Mouse (Mus musculus) CH12.LX (cell line): ENCODE data around the gene Bok. TPM values are rescaled to one million over a fixed set of nuclear protein-coding genes. Genes with fewer than 3 reads are reported as not detected.

Experiments
- DNase-seq: peaks from one replicate; pipeline ENCODE4 v3.0.0-alpha.2; 2013; ENCODE audit errors: extremely low read depth
- H3K27ac ChIP-seq: 2 replicates; pipeline ENCODE4 v1.5.1; 2012; ENCODE audit warnings: low read depth, mild to moderate bottlenecking, control low read depth, moderate library complexity; ENCODE audit not compliant: insufficient read depth
- H3K27me3 ChIP-seq: replicated peaks from 2 replicates; pipeline ENCODE3; 2012; ENCODE audit warnings: inconsistent platforms
- H3K36me3 ChIP-seq, 2 experiments: replicated peaks in 1 of 2; 2 replicates each; pipeline versions ENCODE3 to v1.6.1; 2012; ENCODE audit warnings: inconsistent platforms in 1 of 2, low read length in 1 of 2, mild to moderate bottlenecking in 1 of 2, mixed read lengths in 1 of 2, moderate library complexity in 1 of 2; ENCODE audit not compliant: control insufficient read depth in 1 of 2, insufficient read depth in 1 of 2
- H3K4me1 ChIP-seq, 2 experiments: 2 replicates each; pipeline ENCODE4 v1.6.1; 2012; ENCODE audit warnings: inconsistent platforms in 1 of 2, moderate library complexity in 1 of 2; ENCODE audit not compliant: insufficient read depth in 2 of 2, control insufficient read depth in 1 of 2
- H3K4me2 ChIP-seq: 2 replicates; pipeline ENCODE4 v1.6.1; 2012; ENCODE audit warnings: low read depth, mild to moderate bottlenecking, control low read depth; ENCODE audit not compliant: poor library complexity, insufficient read depth, severe bottlenecking
- H3K4me3 ChIP-seq, 3 experiments: fragments of 150-350 bp in 1 of 3; sonication (generic) in 1 of 3; replicated peaks in 1 of 3; 2 replicates each; pipeline versions ENCODE3 to v1.5.1; 2011 to 2012; ENCODE audit warnings: low read depth in 2 of 3, low read length in 2 of 3, mild to moderate bottlenecking in 2 of 3, moderate library complexity in 2 of 3, control low read depth in 1 of 3, improper control_type of control experiment in 1 of 3, inconsistent platforms in 1 of 3, mixed read lengths in 1 of 3; ENCODE audit not compliant: poor library complexity in 1 of 3
- H3K79me2 ChIP-seq: replicated peaks from 2 replicates; pipeline ENCODE4 v1.6.1; 2012; ENCODE audit warnings: mild to moderate bottlenecking, moderate library complexity; ENCODE audit not compliant: control insufficient read depth, poor library complexity, insufficient read depth, severe bottlenecking; ENCODE audit errors: extremely low read depth
- H3K9ac ChIP-seq: 2 replicates; pipeline ENCODE4 v1.6.1; 2012; ENCODE audit warnings: low read depth, mild to moderate bottlenecking, control low read depth, moderate library complexity; ENCODE audit not compliant: insufficient read depth
- H3K9me3 ChIP-seq: replicated peaks from 2 replicates; pipeline ENCODE3; 2012; ENCODE audit warnings: low read length, inconsistent platforms, mixed read lengths
- BHLHE40 ChIP-seq: IDR thresholded peaks from 2 replicates; pipeline ENCODE4 v1.6.1; 2011; ENCODE audit warnings: mild to moderate bottlenecking, low read depth, low read length, improper control_type of control experiment
- E2F4 ChIP-seq: IDR thresholded peaks from 2 replicates; pipeline ENCODE4 v1.6.1; 2011; ENCODE audit warnings: low read depth, low read length, improper control_type of control experiment; ENCODE audit not compliant: insufficient replicate concordance
- ETS1 ChIP-seq: conservative IDR thresholded peaks from 2 replicates; pipeline ENCODE4 v1.6.1; 2012; ENCODE audit warnings: low read depth, mild to moderate bottlenecking, inconsistent platforms, low read length, improper control_type of control experiment, moderate library complexity
- IRF4 ChIP-seq: IDR thresholded peaks from 2 replicates; pipeline ENCODE4 v1.6.1; 2014; ENCODE audit warnings: low read depth, mild to moderate bottlenecking, inconsistent platforms, low read length, improper control_type of control experiment
- JUN ChIP-seq: IDR thresholded peaks from 2 replicates; pipeline ENCODE4 v1.6.1; 2011; ENCODE audit warnings: low read depth, mild to moderate bottlenecking, low read length, improper control_type of control experiment, moderate library complexity; ENCODE audit not compliant: insufficient read depth
- JUND ChIP-seq: conservative IDR thresholded peaks from 2 replicates; pipeline ENCODE4 v1.6.1; 2011; ENCODE audit warnings: low read depth, low read length, improper control_type of control experiment
- KAT2A ChIP-seq: IDR thresholded peaks from 2 replicates; pipeline ENCODE4 v1.6.1; 2012; ENCODE audit warnings: low read length, improper control_type of control experiment, inconsistent platforms; ENCODE audit not compliant: insufficient replicate concordance
- MAFK ChIP-seq: IDR thresholded peaks from 2 replicates; pipeline ENCODE4 v1.6.1; 2011; ENCODE audit warnings: low read length, improper control_type of control experiment; ENCODE audit not compliant: insufficient replicate concordance
- MAX ChIP-seq: IDR thresholded peaks from 2 replicates; pipeline ENCODE4 v1.6.1; 2011; ENCODE audit warnings: low read length, improper control_type of control experiment
- MEF2A ChIP-seq: IDR thresholded peaks from 2 replicates; pipeline ENCODE4 v1.6.1; 2014; ENCODE audit warnings: low read depth, mild to moderate bottlenecking, inconsistent platforms, low read length, improper control_type of control experiment, borderline replicate concordance
- MXI1 ChIP-seq: IDR thresholded peaks from 2 replicates; pipeline ENCODE4 v1.6.1; 2011; ENCODE audit warnings: mild to moderate bottlenecking, low read depth, low read length, improper control_type of control experiment
- MYC ChIP-seq: IDR thresholded peaks from 2 replicates; pipeline ENCODE4 v1.6.1; 2011; ENCODE audit warnings: low read depth, mild to moderate bottlenecking, improper control_type of control experiment, low read length
- NRF1 ChIP-seq: IDR thresholded peaks from 2 replicates; pipeline ENCODE4 v1.6.1; 2014; ENCODE audit warnings: low read depth, mild to moderate bottlenecking, inconsistent platforms, low read length, improper control_type of control experiment, moderate library complexity
- POLR2AphosphoS2 ChIP-seq: IDR thresholded peaks from 2 replicates; pipeline ENCODE4 v1.6.1; 2011; ENCODE audit warnings: low read depth, low read length, improper control_type of control experiment
- RCOR1 ChIP-seq: conservative IDR thresholded peaks from 2 replicates; pipeline ENCODE4 v1.6.1; 2012; ENCODE audit warnings: low read depth, mild to moderate bottlenecking, inconsistent platforms, low read length, improper control_type of control experiment
- SIN3A ChIP-seq: IDR thresholded peaks from 2 replicates; pipeline ENCODE4 v1.6.1; 2012; ENCODE audit warnings: low read length, improper control_type of control experiment, inconsistent platforms
- SMC3 ChIP-seq: IDR thresholded peaks from 2 replicates; pipeline ENCODE4 v1.6.1; 2011; ENCODE audit warnings: low read depth, low read length, improper control_type of control experiment
- TBP ChIP-seq: conservative IDR thresholded peaks from 2 replicates; pipeline ENCODE4 v1.6.1; 2011; ENCODE audit warnings: low read depth, low read length, improper control_type of control experiment
- TCF12 ChIP-seq: IDR thresholded peaks from 2 replicates; pipeline ENCODE4 v1.6.1; 2014; ENCODE audit warnings: low read depth, mild to moderate bottlenecking, inconsistent platforms, low read length, improper control_type of control experiment
- UBTF ChIP-seq: IDR thresholded peaks from 2 replicates; pipeline ENCODE4 v1.6.1; 2012; ENCODE audit warnings: low read depth, mild to moderate bottlenecking, inconsistent platforms, low read length, improper control_type of control experiment, moderate library complexity
- USF2 ChIP-seq: conservative IDR thresholded peaks from 2 replicates; pipeline ENCODE4 v1.6.1; 2011; ENCODE audit warnings: low read depth, low read length, improper control_type of control experiment
- ZC3H11A ChIP-seq: IDR thresholded peaks from 2 replicates; pipeline ENCODE4 v1.6.1; 2012; ENCODE audit warnings: low read depth, mild to moderate bottlenecking, inconsistent platforms, low read length, improper control_type of control experiment
- ZKSCAN1 ChIP-seq: IDR thresholded peaks from 2 replicates; pipeline ENCODE4 v1.6.1; 2012; ENCODE audit warnings: low read depth, inconsistent platforms, low read length, improper control_type of control experiment, borderline replicate concordance
- ZMIZ1 ChIP-seq: IDR thresholded peaks from 2 replicates; pipeline ENCODE4 v1.6.1; 2012; ENCODE audit warnings: low read depth, mild to moderate bottlenecking, inconsistent platforms, low read length, improper control_type of control experiment
- dilution Hi-C: fragments of 300-500 bp; cut with MboI; formaldehyde crosslinking; loops from 2 replicates; pipeline ENCODE4 v1.14.3; 2020; ENCODE audit warnings: low sequenced_read_pairs; ENCODE audit not compliant: extremely low pct_unique_long_range_greater_than_20kb, extremely low pct_ligation_motif_present
- in situ Hi-C: fragments of 300-500 bp; cut with MboI; formaldehyde crosslinking; loops from 3 replicates; pipeline ENCODE4 v1.14.3; 2019; ENCODE audit warnings: low sequenced_read_pairs, low pct_ligation_motif_present, low pct_unique_long_range_greater_than_20kb, mixed read lengths
- polyA plus RNA-seq: library from polyadenylated mRNA; unstranded; fragments of >175 nt; gene quantifications from 2 replicates; pipeline ENCODE4 v1.2.1, GENCODE M21; 2012; ENCODE audit warnings: low read depth; ENCODE audit not compliant: insufficient read length
- total RNA-seq, 2 experiments: library from RNA; depleted of rRNA; stranded (reverse); fragments of 300-350 nt in 1 of 2; fragments of >200 nt in 1 of 2; gene quantifications; 2 replicates each; pipeline ENCODE4 v1.2.3; 2012 to 2014

Gene Bok
- total and polyA plus RNA-seq, 3 experiments, result 0.08 TPM; not detected in 2

- DNase-seq, result no peak
Observed at GRCm38 (mm10) chr1:93649604-93650172, 35.8 kb upstream of the Bok start.

GRCm38 (mm10) chr1:93654275-93654674 lies 31.2 kb upstream of the Bok start:
- H3K27ac ChIP-seq, result no peak overlapping the region
- no peak overlapping the region for H3K4me3 ChIP-seq
- in situ Hi-C loops, result no loop called here
- dilution Hi-C loops, result no loop called here
- H3K4me2 ChIP-seq, result no peak overlapping the region
- no peak for TF ChIP-seq IRF4
- TF ChIP-seq TCF12, result no peak
- no peak for TF ChIP-seq RCOR1
- no peak for TF ChIP-seq E2F4
- no peak for TF ChIP-seq MYC
- TF ChIP-seq SMC3, result no peak
- no peak for TF ChIP-seq ZC3H11A
- TF ChIP-seq KAT2A, result no peak
- TF ChIP-seq JUN, result no peak
- TF ChIP-seq SIN3A, result no peak
- TF ChIP-seq NRF1, result no peak
- TF ChIP-seq MAX, result no peak
- TF ChIP-seq ETS1, result no peak
- TF ChIP-seq POLR2AphosphoS2, result no peak
- TF ChIP-seq MXI1, result no peak
- no peak for TF ChIP-seq BHLHE40
- no peaks in the 10 kb centered on the region for H3K36me3 ChIP-seq
- H3K9me3 ChIP-seq, result no peaks in the 10 kb centered on the region
- peaks cover 6% of the 10 kb centered on the region for H3K27me3 ChIP-seq
- H3K4me1 ChIP-seq, result no peaks in the 10 kb centered on the region
- no peak for DNase-seq
- no peaks in the 10 kb centered on the region for H3K79me2 ChIP-seq
- H3K9ac ChIP-seq, result no peak overlapping the region

More at GRCm38 (mm10) chr1:93649604-93650172, 35.8 kb upstream of the Bok start:
- no peaks in the 10 kb centered on the region for H3K4me1 ChIP-seq
- dilution Hi-C loops, result no loop called here
- H3K36me3 ChIP-seq, result no peaks in the 10 kb centered on the region
- H3K9ac ChIP-seq, result no peak overlapping the region
- H3K27ac ChIP-seq, result no peak overlapping the region
- H3K4me3 ChIP-seq, result no peak overlapping the region
- TF ChIP-seq TBP (no peak), UBTF (no peak), MAFK (no peak), SMC3 (no peak), MEF2A (no peak), MYC (no peak), JUND (no peak), USF2 (no peak), ZMIZ1 (no peak), KAT2A (no peak), ZKSCAN1 (no peak)
- peaks cover 4% of the 10 kb centered on the region for H3K27me3 ChIP-seq
- H3K4me2 ChIP-seq, result no peak overlapping the region
- H3K9me3 ChIP-seq, result no peaks in the 10 kb centered on the region
- no peaks in the 10 kb centered on the region for H3K79me2 ChIP-seq
- in situ Hi-C loops, result no loop called here
